ENCODE assay signal across 23 mouse cellular contexts in the genomic region with DNA sequence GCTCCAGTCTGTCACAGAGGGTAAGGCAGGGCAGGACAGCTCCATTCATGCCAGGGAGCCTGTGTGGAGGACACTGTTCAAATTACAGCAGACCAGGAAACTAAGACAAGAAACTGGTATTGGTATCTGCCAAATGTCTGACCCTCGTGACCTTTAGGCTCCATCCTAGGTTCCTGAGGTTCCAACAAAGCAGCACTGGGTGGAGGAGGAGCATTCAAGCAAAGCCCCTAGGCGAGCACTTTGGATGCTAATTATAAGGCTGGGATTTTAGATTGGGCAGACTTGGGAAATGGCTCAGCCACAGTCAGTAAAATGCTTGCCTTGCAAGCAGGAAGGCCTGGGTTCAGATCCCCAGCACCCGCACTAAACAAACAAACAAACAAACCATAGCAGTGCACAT. TPM values are rescaled to one million over a fixed set of nuclear protein-coding genes. Genes with fewer than 3 reads are reported as not detected.
"Had no signal": no experiment of that assay in that cellular context is flagged by ENCODE, and none has a peak within 500 bp of the region (broad histone marks: within the 10 kb centered on the region; RNA-seq: fewer than 3 reads in every experiment).

No protein-coding gene starts in this region.

- H3K9me3 ChIP-seq: limb, embryonic 15.5 days; liver, embryonic 13.5 days; neural tube, embryonic 13.5 days; stomach, embryonic 15.5 days had no signal

- DNase-seq: kidney, postnatal 25 days; layer of hippocampus, adult 9-11 months; liver, embryonic 13.5 days; lung, adult 2 months; lung, postnatal 14 days; lung, postnatal 4 days; retina, postnatal 1 day; right cerebral cortex, postnatal 25 days; spleen, adult 18-20 months; thymus, adult 2 months; thymus, postnatal 25 days had no signal

- H3K27me3 ChIP-seq: limb, embryonic 15.5 days; stomach, embryonic 15.5 days had no signal

- H3K9ac ChIP-seq: limb, embryonic 12.5 days; limb, embryonic 15.5 days; liver, embryonic 13.5 days; midbrain, embryonic 12.5 days; neural tube, embryonic 13.5 days; stomach, embryonic 15.5 days had no signal

- H3K36me3 ChIP-seq: limb, embryonic 12.5 days; limb, embryonic 15.5 days; liver, embryonic 13.5 days; midbrain, embryonic 12.5 days; neural tube, embryonic 13.5 days; stomach, embryonic 15.5 days had no signal

- H3K4me3 ChIP-seq: layer of hippocampus, adult 2 months; limb, embryonic 12.5 days; limb, embryonic 15.5 days; liver, embryonic 13.5 days; midbrain, embryonic 12.5 days; myocyte; neural tube, embryonic 13.5 days; stomach, embryonic 15.5 days had no signal

- H3K4me2 ChIP-seq: limb, embryonic 12.5 days; limb, embryonic 15.5 days; liver, embryonic 13.5 days; midbrain, embryonic 12.5 days; neural tube, embryonic 13.5 days; stomach, embryonic 15.5 days had no signal

- H3K27ac ChIP-seq: kidney, postnatal 0 days; layer of hippocampus, adult 2 months; limb, embryonic 12.5 days; limb, embryonic 15.5 days; liver, embryonic 13.5 days; midbrain, embryonic 12.5 days; neural tube, embryonic 13.5 days; stomach, embryonic 15.5 days had no signal

- ATAC-seq: intestine, embryonic 16.5 days; midbrain, embryonic 16.5 days had no signal

RNA-seq across cellular contexts. Expression of a gene that starts 2.9 kb away (rescaled TPM):
- total RNA-seq: monocyte, adult 5-6 weeks; neutrophil, adult 5-6 weeks had no signal
- polyA plus RNA-seq: myocyte had no signal
